Mouse (Mus musculus): ENCODE data around the gene Syce3.
A peak's percentile ranks its signal among the peaks of the same experiment; 100 is the strongest.

The Syce3 gene

GRCm38 (mm10) chr15:89421938-89422337 lies 11.6 kb upstream of the Syce3 start:
- DNase-seq (ENCODE audit: low spot score in 2 of 2): no peak

- DNase-seq (ENCODE audit: low spot score in 2 of 2): no peak
Measured at GRCm38 (mm10) chr15:89415282-89415681, 5.0 kb upstream of the Syce3 start.

DNA sequence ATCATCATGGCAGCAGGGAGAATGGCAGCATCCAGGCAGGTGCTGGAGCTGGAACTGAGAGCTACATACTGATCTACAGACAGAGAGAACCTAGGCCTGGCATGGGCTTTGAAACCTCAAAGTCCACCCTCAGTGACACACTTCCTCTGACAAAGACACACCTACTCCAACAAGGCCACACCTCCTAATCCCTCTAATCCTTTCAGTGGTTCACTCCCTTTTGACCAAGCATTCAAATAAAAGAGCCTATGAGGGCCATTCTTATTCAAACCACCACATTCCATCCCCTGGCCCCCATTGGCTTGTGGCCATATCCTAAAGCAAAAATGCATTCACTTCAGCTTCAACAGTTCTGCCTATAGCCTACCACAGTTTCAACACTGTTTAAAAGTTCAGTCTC lies 3.6 kb downstream of the Syce3 start:
- no peak for DNase-seq (ENCODE audit: low spot score in 2 of 2)

DNA sequence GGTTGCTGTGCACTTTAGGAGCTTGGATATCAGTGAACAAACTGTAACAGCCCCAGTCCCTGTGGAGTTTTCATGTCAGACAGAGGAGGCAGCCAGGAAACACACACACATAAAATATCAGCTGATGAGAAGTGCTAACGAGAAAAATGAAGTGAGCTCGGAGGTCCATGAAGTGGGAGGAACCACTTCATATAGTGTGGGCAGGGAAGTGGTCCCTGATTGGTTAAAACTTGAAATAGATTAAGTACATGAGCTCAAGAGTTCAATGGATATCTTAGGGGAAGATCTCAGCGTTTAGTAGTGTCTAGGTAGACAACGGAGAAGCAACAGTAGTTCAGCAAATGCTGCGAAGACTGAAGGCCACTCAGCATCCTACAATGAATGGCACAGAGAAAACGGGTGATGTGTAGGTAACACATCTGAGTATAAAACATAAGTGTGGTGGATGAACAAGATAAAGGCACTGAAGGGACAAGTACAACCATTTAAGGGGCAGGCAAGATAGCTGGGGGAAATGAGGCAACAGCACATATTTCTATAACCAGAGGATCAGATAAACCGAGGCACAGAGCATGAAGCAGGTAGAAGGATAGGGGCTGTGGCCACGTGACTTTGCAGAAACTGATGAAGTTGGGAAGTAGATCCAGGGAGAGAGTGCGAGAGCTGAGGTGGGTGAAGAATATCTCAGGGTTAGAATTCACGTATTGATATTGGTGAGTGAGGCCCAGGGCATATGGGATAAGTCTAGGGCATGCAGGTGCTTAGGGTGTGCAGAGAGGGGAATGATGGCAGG lies 5.3 kb downstream of the Syce3 start:
- DNase-seq (ENCODE audit: low spot score in 2 of 2): no peak

DNA sequence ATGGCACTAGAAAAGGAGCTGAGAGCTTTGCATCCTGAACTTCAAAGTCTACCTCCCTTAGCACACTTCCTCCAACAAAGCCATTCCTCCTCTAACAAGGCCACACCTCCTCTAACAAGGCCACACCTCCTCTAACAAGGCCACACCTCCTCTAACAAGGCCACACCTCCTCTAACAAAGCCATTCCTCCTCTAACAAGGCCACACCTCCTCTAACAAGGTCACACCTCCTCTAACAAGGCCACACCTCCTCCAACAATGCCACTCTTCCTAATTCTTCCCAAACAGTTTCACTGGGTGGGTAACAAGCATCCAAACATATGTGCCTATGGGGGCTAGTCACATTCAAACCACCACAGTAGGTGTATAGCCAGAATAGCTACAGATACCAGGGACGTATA lies 7.8 kb downstream of the Syce3 start:
- DNase-seq (ENCODE audit: low spot score in 2 of 2): no peak

- DNase-seq (ENCODE audit: low spot score in 2 of 2): no peak
Measured at GRCm38 (mm10) chr15:89399716-89400115, 10.6 kb downstream of the Syce3 start.

GRCm38 (mm10) chr15:89398146-89398545 lies 12.2 kb downstream of the Syce3 start:
- DNase-seq (ENCODE audit: low spot score in 2 of 2): no peak

DNA sequence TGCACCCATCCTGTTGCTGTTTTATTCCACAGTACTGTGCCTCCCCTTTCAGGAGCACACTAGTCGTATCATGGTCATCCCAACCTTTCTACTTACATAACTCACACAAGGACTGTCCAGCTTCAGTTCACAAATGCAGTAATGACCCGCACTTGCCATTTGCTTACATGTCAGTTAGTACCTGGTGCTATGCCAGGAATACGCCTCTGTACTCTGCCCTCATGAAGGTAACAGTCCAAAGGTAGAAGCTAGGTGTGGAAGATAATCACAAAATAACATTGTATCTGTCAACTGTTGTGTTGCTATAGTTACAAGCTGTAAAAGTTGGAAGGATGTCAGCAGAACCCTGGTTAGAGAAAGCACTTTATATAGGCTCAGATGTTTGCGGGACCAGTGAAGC lies 13.4 kb downstream of the Syce3 start:
- no peak for DNase-seq (ENCODE audit: low spot score in 2 of 2)

- no peak for DNase-seq (ENCODE audit: low spot score in 2 of 2)
Measured at GRCm38 (mm10) chr15:89390081-89390480, 20.2 kb downstream of the Syce3 start.

DNA sequence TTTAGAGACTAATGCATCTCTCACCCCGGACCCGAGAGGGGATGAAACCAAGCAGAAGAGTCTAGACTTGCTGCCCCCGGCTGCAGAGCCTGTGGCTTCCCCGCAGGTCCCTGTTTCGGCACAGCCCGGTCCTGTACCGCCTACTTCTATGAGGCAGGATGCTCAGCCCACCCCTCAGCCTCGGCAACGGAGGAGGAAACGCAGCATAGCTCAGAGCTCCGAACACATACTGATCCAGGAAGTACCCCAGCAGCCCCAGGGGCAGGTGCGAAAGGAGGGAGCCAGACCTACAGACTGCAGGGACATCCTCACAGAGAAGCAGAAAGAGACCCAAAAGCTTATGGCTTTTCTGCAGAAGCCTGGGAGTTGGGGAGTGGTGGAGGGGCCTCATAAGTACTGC lies 23.2 kb downstream of the Syce3 start:
- no peak for DNase-seq (ENCODE audit: low spot score in 2 of 2)

GRCm38 (mm10) chr15:89384617-89385016 lies 25.7 kb downstream of the Syce3 start, which contains the start of gene Klhdc7b:
Klhdc7b (plus strand) TSS chr15:89384917.
- DNase-seq (ENCODE audit: low spot score in 2 of 2): no peak

- no peak for DNase-seq (ENCODE audit: low spot score in 2 of 2)
Measured at GRCm38 (mm10) chr15:89379429-89379828, 30.9 kb downstream of the Syce3 start.

- no peak for DNase-seq (ENCODE audit: low spot score in 2 of 2)
Measured at GRCm38 (mm10) chr15:89378831-89379401, 31.4 kb downstream of the Syce3 start, which contains the start of gene Odf3b. Odf3b (minus strand) TSS chr15:89379282.

GRCm38 (mm10) chr15:89377938-89378828 lies 32.1 kb downstream of the Syce3 start:
- DNase-seq (ENCODE audit: low spot score in 2 of 2): no peak

DNA sequence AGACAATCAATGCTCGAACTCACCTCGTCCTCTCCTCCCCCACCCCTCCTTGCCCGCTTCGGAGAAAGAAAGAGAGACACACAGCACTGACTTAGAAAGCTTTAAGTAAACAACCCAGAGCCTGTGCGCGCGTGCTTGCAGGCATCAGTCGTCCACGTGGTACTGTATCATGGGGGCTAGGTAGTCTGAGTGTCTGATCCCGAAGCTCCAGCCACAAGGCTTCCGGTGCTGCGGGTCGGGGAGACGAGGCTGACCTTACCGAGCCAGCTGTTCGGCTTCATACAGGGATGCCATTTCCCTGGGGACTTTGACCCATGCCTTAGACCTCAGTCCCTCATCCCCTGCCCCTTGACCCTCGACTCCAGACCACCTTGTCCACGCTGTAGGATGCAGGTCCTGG lies 32.9 kb downstream of the Syce3 start:
- DNase-seq (ENCODE audit: low spot score in 2 of 2): no peak

DNA sequence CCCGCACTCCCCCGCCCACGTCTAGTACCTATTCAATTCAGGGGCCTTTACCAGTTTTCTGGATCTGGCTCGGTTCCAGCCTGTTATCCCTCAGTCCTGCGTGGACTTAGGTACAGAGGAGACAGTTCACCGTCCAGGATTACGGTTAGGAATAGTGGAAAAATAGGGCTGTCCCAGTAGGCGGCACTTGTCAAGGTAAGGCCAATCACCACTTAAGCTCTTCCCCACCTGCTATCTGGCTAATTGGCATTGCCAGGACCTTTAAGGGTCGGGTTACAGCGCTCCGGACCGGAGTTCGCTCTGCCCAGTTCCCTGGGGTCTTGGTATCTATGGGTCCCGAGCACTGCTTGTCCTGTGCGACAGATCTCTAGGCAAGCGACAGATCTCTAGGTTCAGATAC lies 33.3 kb downstream of the Syce3 start, which contains the start of gene Tymp:
Gene Tymp (minus strand): TSS at position 83 of the 400 bp plus-strand sequence.
- no peak for DNase-seq (ENCODE audit: low spot score in 2 of 2)

- no peak for DNase-seq (ENCODE audit: low spot score in 2 of 2)
Measured at GRCm38 (mm10) chr15:89376040-89376439, 34.3 kb downstream of the Syce3 start.

- no peak for DNase-seq (ENCODE audit: low spot score in 2 of 2)
Measured at GRCm38 (mm10) chr15:89374801-89375534, 35.3 kb downstream of the Syce3 start.

GRCm38 (mm10) chr15:89374340-89374739 lies 36.0 kb downstream of the Syce3 start:
- no peak for DNase-seq (ENCODE audit: low spot score in 2 of 2)

GRCm38 (mm10) chr15:89373762-89374248 lies 36.5 kb downstream of the Syce3 start, which contains the start of gene Sco2:
Sco2 (minus strand) TSS chr15:89373846.
- peak; percentile 86 to 94 for DNase-seq (ENCODE audit: low spot score in 2 of 2)
